Mouse (Mus musculus): ENCODE data around the gene Dnm2.
"Not testable (repeated sequence)": the region's sequence is repeated elsewhere in the genome, so short reads cannot be mapped to it uniquely, and the experiment has no call there.

Gene Dnm2

DNA sequence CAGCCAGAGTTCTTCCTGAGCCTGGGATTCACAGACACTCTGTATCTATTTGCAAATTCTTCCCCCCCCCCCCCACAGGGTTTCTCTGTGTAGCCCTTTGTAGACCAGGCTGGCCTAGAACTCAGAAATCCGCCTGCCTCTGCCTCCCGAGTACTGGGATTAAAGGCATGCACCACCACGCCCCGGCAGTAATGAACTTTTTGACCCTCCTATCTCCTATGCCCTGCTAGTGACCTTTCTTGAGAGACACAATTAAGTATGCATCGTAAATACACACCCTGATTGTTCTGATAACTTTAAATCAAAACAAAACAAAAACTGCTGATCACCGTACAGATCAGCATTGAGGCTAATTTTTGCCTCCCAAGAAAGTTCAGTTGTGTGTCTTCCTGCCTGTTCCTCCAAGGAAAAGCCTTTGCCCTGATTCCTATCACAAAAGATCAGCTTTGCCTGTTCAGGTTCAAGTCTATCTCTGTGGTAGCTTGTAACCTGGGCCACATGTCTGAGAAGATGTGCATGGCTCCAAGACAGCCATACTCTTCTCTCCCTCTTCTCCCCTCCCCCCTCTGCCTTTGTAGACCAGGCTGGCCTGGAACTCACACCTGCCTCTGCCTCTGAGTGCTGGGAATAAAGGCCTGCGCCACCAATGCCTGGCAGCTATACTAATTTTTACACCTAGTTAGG, 31.7 kb downstream of the Dnm2 start:
- no peak for DNase-seq (ENCODE audit: low read depth, low spot score)

DNA sequence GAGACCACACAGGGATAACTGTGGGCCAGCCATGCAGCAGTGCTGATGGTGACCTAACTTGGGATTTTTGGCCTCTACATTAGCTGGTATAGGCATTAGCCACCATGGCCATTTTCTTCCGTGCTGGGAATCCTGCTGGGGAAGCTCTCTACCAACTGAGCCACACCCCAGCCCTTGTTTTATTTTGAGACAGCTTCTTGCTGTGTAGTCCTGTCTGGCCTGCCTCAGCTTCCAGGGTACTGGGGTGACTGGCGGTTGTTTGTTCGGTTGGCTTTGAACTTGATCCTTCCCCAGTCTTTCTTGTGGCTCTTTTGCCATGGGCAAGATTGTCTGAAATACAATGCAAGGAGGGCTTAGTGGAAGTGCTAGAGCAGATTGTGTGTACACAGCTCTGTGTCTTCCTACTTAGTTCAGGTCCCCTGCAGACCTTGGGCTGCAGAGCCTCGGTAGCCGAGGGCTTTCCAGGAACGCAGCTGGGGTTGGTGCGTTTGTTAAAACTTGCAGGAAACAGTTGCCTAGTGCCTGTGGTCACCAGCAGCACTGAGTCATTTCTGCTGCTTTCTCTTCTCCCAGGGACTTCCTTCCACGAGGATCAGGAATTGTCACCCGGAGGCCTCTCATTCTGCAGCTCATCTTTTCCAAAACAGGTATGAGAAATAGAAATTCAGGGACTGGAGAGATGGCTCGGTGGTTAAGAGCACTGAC, 32.4 kb downstream of the Dnm2 start:
- peak; percentile 27 for DNase-seq (ENCODE audit: low read depth, low spot score)

DNA sequence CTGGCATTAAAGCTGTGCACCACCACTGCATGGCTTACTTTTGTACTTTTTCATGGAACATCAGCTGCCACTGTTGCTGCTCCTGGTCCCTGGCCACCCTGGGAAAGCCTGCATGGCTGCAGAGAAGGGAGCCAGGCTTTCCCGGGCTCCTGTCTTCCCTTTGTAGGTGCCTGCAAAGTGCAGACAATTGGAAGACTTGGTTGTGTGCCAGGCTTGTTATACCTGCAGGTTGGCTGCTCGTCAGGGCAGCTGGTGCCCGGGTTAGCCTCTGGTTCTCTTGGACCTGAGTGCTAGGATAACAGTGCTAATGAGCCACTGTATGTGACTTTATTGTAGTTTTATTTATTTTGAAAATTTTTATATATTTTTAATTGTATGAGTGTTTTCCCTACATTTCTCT, 34.1 kb downstream of the Dnm2 start:
- DNase-seq (ENCODE audit: low read depth, low spot score) = no peak

DNA sequence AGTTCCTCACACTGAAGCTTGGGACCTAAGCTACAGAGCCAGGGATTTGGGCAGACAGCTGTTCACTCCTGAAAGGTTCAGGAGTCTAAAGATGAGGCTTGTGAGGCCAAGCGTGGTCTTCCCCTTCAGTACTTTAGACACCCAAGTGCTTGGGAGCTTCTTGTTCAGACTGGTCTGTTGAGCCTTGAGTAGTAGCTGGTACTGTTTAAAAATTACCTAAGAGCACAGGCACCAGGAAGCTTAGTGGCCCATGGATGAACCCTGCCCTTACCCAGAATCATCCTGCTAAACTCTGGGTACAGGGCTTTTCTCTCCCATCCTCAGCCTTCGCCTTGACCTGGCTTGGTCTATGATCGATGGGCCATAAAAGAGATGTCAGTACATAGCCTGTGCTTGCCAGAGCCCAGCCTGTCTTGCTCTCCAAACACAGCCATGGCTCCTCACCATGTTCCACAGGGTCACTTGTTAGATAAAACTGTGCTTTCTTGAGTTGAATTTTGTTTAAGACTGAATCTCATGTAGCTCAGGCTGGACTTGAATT, 35.8 kb downstream of the Dnm2 start:
- DNase-seq (ENCODE audit: low read depth, low spot score) = no peak

DNA sequence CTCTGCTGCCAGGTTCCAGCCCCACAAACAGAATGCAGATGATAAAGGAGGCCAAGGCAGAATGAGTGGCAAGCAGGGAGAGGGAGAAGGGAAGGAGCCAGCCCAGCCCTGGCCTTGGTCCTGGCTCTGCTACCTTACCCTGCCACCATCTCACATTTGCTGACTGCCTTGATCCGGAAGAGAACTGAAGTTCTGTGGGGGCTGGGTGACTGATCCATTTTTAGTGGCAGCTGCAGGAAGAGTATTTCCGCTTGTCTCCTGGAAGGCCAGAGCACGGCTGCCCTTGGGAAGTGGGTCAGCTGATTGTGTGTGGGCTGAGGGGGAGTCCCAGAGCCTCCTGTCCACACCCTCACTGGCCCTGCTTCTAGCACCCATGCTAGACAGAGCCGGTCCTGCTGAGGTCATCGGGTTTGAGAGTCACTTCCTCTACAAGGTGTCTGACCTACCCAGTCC, 38.5 kb downstream of the Dnm2 start:
- DNase-seq (ENCODE audit: low read depth, low spot score) = peak; percentile 43

DNA sequence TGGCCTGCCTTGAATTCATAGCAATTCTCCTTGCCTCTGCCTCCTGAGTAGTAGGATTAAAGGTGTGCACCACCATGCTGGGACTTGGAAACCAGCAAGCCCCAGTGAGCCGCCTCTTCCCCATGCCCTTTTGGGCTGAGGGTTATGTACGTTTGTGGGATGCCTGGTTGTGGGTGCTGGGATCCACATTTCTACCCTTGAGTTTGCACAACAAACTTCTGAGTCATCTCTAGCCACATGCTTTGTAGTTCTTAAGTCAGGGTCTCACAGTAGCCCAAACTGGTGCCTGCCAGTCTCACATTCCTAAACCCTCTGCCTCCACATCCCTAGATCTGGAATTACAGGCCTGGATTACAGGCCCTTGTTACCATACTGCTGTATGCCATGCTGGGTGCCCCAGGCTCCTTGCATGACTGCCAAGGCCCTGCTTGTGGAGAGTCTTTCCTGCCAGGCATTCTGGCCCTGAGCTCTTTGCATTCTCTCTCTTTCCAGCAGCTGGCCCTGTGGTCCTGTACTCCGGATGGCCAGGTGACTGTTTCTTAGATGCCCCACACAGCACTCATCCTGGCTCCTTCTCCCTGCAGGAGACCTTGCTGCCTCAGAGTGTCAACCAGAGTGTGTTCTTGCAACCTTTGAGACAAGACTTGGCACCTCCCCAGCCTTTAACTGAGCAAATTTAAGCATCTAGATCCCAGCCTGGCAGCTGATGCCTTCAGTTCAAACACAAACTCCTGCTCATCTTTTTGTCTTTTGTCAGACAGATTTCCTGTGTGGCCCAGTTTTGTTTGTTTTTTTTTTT, 39.3 kb downstream of the Dnm2 start:
- peak; percentile 75 for DNase-seq (ENCODE audit: low read depth, low spot score)

DNA sequence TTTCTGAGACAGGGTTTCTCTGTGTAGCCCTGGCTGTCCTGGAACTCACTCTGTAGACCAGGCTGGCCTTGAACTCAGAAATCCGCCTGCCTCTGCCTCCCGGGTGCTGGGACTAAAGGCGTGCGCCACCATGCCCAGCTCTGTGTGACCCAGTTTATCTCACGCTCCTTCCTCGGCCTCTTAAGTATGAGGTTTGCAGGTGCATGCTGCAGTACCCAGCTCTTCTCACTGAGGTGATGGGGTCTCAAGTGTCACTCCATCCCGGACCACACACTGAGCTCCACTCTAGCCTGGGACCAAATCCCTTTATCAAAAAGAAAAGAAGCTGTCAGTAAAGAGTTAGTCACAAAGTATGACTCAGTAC, 39.8 kb downstream of the Dnm2 start:
- DNase-seq (ENCODE audit: low read depth, low spot score) = not testable (repeated sequence)

DNA sequence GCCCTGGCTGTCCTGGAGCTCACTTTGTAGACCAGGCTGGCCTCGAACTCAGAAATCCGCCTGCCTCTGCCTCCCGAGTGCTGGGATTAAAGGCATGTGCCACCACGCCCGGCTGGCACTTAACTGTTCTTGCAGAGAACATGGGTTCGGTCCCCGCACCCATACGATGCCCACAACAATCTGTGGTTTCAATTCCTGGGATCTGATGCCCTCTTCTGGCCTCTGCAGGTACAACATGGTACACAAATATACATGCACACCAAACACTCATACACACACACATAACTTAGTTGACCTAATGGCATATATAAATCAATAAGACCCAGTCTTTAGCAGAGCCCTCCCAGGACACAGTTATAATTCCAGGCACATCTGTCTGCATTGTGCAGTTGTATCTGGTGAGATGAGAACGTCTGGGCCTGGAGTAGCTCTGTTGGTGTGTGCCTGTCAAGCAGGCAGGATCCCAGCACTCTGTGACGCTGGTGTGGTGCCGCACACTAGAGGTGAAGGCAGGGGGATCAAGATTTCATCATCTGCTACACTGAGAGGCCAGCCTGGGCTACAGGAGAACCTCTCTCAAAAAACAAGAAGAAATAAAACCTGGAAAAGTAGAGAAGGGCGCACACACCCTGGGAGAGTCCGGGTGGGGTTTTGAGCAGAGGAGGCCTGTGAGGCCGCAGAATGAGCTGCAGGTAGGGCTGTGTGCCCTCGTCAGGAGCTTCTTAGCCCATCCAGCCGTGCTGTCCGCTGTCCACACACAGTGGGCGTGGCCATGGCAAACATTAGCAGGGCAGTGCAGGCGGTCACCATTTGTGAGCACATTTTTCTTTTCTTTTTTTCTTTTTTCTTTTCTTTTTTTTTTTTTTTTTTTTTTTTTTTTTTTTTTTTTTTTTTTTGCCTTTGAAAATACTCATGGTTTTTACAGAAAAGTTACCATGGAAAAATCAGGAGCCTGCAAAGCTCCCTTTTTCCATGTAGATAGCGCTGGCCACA, 44.6 kb downstream of the Dnm2 start:
- DNase-seq (ENCODE audit: low read depth, low spot score) = peak; percentile 63

DNA sequence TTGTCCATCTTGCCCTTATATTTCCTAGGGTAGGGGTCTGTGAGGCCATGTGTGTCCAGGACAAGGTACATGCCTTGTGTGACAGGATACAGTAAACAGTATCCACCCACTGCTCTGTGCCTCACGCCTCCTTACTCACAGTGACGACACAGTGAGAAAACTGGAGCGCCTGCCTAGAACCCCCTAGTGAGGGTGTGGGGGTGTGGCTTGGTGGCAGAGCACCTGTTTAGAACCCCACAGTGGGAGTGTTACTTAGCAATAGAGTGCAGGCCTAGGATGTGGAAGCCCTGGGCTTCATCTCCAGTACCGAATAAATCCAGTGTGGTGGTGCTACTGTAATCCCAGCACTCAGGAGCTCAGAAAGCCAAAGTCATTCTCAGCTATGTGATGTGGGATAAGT, 48.2 kb downstream of the Dnm2 start:
- no peak for DNase-seq (ENCODE audit: low read depth, low spot score)

DNA sequence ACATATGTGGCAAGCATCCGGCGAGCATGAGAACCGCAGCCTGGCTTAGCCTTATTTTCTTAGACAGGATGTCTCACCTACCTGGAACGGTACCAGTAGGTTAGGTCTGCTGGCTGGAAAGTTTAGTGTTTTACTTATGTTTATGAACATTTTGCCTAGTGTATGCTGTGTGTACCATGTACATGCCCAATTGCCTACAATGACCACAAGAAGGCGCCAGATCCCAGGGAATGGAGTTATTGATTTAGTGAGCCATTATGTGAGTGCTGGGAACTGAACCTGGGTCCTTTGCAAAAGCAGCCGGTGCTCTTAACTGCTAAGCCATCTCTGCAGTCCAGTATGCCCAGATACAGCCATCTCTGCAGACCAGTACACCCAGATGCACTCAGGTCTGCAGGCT, 53.0 kb downstream of the Dnm2 start:
- DNase-seq (ENCODE audit: low read depth, low spot score) = no peak

DNA sequence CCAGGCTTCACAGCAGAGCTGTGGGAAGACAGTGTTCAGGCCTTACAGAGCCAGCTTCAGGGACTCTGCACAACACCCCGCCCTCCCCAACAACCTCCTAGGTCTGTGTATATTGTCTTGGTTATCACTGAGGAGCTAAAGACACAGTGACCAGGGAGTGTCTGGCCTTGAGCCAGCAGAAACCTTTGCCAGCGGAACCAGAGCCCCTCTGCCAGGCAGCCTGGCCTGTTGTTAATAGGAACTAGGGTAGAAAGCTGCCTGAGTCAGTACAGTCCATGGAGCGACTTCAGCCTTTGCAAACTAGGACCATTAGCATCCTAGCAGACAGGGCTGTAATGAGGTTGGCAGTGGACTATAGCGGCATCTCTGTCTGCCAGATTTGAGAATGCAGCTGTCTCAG, 59.4 kb downstream of the Dnm2 start:
- no peak for DNase-seq (ENCODE audit: low read depth, low spot score)

DNA sequence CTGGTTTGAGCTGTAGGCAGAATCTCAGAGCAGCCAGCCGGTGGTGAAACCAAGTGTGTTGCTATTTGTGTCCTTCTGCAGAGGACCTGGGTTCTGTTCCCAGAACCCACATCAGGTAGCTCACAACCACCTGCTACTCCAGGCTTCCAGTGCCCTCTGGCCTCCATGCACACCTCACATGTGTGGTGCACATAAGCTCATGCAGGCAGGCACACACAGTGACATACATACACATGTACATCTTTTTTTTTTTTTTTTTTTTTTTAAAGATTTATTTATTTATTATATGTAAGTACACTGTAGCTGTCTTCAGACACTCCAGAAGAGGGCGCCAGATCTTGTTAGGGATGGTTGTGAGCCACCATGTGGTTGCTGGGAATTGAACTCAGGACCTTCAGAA, 63.5 kb downstream of the Dnm2 start:
- not testable (repeated sequence) for DNase-seq (ENCODE audit: low read depth, low spot score)

DNA sequence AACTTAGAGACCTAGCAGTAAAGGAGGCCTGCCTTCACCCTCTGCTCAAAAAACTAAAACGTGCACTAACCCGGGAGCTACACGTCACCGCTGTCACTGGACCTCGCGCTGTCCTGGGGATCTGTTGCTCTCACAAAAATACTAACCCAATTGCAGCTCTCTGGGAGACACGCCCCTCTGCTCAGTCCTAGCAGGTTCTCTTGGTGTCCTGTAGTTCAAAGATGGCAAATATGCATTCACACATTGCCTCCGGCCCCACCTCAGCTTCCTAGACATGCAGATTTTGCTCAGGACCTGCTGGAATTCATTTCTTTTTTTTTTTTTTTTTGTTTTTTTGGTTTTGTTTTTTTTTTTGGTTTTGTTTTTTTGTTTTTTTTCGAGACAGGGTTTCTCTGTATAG, 66.0 kb downstream of the Dnm2 start:
- DNase-seq (ENCODE audit: low read depth, low spot score) = no peak

DNA sequence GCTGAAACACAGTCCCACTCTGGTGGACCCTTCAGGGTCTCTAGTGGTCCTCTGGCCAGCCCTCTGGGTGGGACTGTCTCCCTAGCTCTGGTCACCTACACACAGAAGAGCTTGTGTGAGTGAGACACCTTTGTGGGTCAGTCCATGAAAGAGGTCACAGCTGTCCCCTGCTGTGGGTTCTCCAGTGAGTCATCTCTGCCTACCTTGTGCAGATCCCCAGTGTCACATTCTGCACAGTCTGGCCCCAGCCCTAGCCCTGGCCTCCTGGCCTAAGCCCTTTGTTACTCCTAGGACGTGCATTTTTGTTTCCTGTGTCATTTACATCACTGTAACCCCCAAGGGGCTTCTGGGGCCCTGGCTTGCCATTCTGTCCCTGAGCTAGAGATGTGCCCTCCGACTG, 69.2 kb downstream of the Dnm2 start:
- peak; percentile 18 for DNase-seq (ENCODE audit: low read depth, low spot score)

DNA sequence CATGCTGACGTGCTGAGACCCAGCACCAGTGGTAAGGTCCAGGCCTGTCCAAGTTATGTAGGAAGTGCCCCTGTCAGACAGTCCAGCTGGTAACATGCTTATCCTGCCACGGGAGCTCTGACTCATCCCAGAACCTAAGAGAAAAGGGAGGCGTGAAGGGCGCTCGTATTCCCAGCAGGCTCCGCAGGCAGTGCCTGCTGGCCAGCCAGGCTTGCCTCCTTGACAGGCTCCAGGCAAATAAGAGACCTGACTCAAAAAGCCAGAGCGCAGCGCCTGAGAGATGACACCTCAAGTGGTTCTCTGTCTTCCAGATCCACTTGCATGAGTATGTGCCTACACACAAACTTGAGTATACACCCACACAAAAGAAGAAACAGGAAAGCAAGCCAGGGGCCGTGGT, 70.0 kb downstream of the Dnm2 start:
- DNase-seq (ENCODE audit: low read depth, low spot score) = peak; percentile 93

DNA sequence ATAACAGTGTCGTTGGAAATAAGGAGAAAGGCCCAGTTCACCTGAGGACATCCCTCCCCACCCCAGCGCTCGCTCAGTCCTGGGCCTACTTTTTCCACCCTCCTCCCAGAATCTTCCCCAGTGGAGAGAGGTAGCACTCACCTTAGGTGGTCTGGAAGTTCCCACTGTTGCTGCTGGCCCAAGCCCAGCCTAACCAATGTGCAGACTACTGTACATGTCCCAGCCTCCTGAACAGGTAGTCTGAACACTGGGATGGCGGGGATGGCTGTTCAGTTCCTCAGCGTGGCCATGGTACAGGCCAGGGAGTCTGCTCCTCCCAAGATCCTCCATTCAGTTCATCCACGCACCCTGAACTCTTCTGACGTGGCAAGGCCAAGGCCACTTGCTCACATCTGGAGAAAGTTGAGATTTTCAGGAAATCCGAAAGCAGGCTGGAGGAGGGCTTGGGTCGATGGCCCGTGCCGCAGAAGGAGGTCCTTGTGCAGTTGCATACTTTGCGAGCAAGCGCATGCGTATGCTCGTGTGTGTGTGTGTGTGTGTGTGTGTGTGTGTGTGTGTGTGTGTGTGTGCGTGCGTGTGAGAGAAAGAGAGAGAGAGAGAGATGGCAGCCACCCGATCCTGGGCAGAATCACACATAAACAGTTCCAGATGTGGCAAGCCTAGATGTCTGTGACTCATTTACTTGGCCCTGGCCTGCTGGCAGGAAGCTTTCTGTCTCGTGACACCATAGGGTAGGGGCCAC, 71.8 kb downstream of the Dnm2 start:
- peak; percentile 98 for DNase-seq (ENCODE audit: low read depth, low spot score)

DNA sequence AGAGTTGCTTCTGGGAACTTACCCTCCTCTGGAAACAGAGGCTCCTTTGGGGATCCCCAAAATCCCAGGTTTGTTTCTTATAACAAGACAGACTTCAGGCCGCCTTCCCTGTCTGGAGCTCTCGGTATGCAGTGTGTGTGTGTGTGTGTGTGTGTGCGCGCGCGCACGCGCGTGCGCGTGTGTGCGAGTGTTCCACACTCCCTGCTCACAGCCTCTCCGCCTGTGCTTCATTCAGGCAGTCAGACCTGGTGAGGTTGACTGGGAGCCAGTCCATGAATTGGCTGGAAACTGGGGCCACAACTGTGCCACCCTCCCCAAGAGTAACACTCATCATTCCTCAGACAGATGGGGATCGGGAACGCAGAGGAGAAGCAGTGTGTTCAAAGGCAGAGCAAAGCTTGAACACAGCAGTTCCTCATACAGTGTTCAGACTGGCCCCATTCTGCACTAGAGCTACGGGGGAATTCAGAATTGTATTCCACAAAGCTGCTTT, 72.4 kb downstream of the Dnm2 start:
- DNase-seq (ENCODE audit: low read depth, low spot score) = no peak

DNA sequence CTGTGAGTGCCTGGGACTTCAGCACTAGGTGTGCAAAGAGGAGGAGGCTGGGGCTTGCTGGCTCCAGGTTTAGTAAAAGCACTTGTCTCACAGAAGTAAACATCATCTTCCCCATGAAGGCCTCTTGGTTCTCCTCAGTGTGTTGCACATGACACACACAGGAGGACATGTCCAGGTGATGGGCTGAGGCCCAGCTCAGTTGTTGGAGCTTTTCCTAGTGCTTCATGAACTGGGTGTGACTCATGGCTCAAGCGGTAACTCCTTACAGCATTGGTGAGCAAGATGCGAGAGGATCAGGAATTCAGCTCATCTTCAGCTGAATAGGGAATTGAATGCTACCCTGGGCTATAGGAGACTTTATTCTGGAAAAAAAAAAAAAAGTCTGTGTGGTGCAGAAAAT, 73.0 kb downstream of the Dnm2 start:
- DNase-seq (ENCODE audit: low read depth, low spot score) = peak; percentile 87

DNA sequence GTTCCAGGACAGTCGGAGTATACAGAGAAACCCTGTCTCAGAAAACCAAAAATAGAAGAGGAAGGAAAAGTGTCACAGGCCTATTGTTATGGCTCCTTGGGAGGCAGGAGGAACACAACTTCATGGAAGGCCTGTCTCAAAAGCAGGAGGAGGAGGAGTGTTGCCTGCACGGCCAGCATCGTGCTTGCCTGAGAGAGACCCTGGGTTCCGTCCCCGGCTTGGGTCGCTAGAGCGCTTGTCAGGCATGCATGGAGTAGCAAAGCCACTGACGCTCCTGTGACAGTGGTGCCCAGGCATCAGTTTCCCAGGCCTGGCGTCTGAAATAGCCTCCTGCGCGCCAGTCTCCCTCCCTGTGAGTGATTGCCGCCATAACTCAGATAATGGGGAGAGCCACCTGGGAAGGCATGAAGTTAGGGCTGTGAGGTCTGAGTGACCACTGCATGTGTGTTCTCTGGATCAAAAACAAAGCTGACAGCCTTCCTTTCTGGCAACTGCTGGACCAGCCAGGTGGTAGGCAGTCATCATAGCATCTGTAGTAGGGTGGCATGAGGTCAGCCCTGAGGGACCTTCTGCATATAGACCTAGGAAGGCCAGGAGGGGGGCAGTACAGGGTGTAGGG, 73.7 kb downstream of the Dnm2 start:
- no peak for DNase-seq (ENCODE audit: low read depth, low spot score)

DNA sequence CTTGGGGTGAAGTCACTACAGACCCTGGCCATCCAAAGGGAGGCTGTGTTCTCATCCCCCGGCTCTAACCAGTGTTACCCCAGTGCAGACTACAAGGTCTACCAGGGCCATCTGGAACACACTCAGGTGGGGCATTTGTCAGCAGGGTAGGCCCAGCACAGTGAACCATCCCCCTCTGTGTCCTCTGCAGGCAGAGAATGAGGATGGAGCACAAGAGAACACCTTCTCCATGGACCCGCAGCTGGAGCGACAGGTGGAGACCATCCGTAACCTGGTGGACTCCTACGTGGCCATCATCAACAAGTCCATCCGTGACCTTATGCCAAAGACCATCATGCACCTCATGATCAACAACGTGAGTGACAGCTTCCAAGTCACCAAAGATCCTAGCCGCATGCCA, 78.6 kb downstream of the Dnm2 start:
- no peak for DNase-seq (ENCODE audit: low read depth, low spot score)
